Mouse (Mus musculus) kidney, postnatal 0 days (tissue): Measurements from ENCODE around the gene Gm5105. TPM values are rescaled to one million over a fixed set of nuclear protein-coding genes. Genes with fewer than 3 reads are reported as not detected.

ENCODE experiments used
- ATAC-seq: fragments of 200-750 bp; cut with Nextera tagmentation; replicated peaks from 2 replicates; pipeline ENCODE4 v1.8.0; 2017; ENCODE audit warnings: low read depth, moderate number of reproducible peaks, moderate TSS enrichment, moderate library complexity; ENCODE audit not compliant: low FRiP score
- DNase-seq: peaks from one replicate; pipeline ENCODE4 v3.0.0-alpha.2; 2016; ENCODE audit warnings: low spot score
- H3K27ac ChIP-seq: fragments of 300-500 bp; sonication (generic); 2 replicates; pipeline ENCODE4 v1.5.1; 2014; ENCODE audit warnings: mild to moderate bottlenecking
- H3K27me3 ChIP-seq: fragments of 300-500 bp; sonication (generic); 2 replicates; pipeline ENCODE4 v1.6.1; 2014; ENCODE audit warnings: low read length, mixed read lengths; ENCODE audit not compliant: insufficient read depth
- H3K36me3 ChIP-seq: fragments of 300-500 bp; sonication (generic); 2 replicates; pipeline ENCODE4 v1.6.1; 2014; ENCODE audit warnings: low read length, mixed read lengths; ENCODE audit not compliant: insufficient read depth
- H3K4me1 ChIP-seq: fragments of 300-500 bp; sonication (generic); replicated peaks from 2 replicates; pipeline ENCODE4 v1.6.1; 2014; ENCODE audit warnings: antibody characterized with exemption, low read length, mixed read lengths; ENCODE audit not compliant: insufficient read depth
- H3K4me2 ChIP-seq: fragments of 300-500 bp; sonication (generic); 2 replicates; pipeline ENCODE4 v1.6.1; 2014; ENCODE audit warnings: mild to moderate bottlenecking, low read length, moderate library complexity, mixed read lengths
- H3K4me3 ChIP-seq: fragments of 300-500 bp; sonication (generic); replicated peaks from 2 replicates; pipeline ENCODE4 v1.5.1; 2014; ENCODE audit warnings: low read depth, low read length
- H3K9ac ChIP-seq: fragments of 300-500 bp; sonication (generic); 2 replicates; pipeline ENCODE4 v1.6.1; 2014; ENCODE audit warnings: low read depth, low read length
- H3K9me3 ChIP-seq: fragments of 300-500 bp; sonication (generic); replicated peaks from 2 replicates; pipeline ENCODE4 v1.6.1; 2016; ENCODE audit warnings: low read length, inconsistent platforms, mixed read lengths
- CTCF ChIP-seq: IDR thresholded peaks from 2 replicates; pipeline ENCODE4 v1.5.1; 2016; ENCODE audit warnings: antibody characterized with exemption, low read depth, mild to moderate bottlenecking, moderate library complexity
- WGBS: fragments of 180-500 bp; shearing (Covaris S2); extraction: QIAGEN DNeasy Blood & Tissue Kit; methylation state at CpG from one replicate; pipeline ENCODE4 v1.1.7; 2014; 5-methylcytosine and 5-hydroxymethylcytosine counted together
- polyA plus RNA-seq: library from polyadenylated mRNA; unstranded; fragments of >200 nt; fragmentation: Nextera tagmentation; extraction: Ambion mirVana; gene quantifications from 2 replicates; pipeline ENCODE4 v1.2.1, GENCODE M21; 2015

The Gm5105 gene
- polyA plus RNA-seq, 1 experiment from 2014 or later: 0.08 TPM

DNA sequence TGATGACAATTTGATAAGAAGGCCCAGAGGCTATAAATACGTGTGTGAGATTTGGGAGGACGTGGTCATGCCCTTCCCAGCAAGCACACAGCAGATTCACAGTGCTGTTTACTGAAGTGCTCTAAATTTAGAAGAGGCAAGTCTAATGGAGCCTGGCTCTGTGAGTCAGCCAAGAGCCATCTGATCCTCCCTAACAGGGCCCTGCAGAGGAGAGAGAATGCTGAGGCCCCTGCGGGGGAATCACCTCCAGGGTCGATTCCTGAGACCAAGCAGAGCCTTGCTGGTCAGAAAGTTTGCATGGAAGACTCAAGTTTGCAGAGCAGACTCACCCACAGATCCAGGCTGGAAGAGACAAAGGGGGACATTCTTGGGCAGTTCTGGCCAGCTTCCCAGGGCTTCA is 13.2 kb downstream of the Gm5105 start:
- 11% methylated on average over 4 of the region's 4 CpGs for WGBS
- H3K9ac ChIP-seq: no peak overlapping the region
- H3K4me2 ChIP-seq: no peak overlapping the region
- no peak overlapping the region for H3K27ac ChIP-seq
- no peak for TF ChIP-seq CTCF
- no peaks in the 10 kb centered on the region for H3K27me3 ChIP-seq
- no peaks in the 10 kb centered on the region for H3K36me3 ChIP-seq
- no peaks in the 10 kb centered on the region for H3K9me3 ChIP-seq
- no peak overlapping the region for H3K4me3 ChIP-seq
- DNase-seq: peak; percentile 62
- H3K4me1 ChIP-seq: no peaks in the 10 kb centered on the region
- no peak for ATAC-seq

DNA sequence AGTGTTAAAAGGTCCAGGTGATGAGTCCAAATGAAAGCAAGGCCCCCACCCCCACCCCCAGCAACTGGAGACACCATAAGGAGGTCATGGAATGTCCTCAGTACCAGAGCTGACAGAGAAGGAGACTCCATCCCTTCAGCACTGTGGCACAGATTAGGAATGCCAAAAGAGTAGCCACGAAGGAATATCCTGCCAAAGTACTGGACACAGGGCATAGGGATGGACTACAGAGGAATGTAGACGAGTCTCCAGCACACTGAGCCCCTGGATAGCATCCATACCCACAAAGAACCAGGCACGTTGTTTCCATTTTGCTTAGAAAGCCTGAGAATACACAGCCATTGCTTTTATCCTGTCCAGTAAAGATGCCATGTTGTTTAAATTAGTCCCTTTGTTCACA is 15.8 kb downstream of the Gm5105 start:
- WGBS: 85% methylated on average over 3 of the region's 3 CpGs
- DNase-seq: no peak
- H3K9ac ChIP-seq: no peak overlapping the region
- H3K27me3 ChIP-seq: no peaks in the 10 kb centered on the region
- H3K36me3 ChIP-seq: no peaks in the 10 kb centered on the region
- no peak for ATAC-seq
- no peak overlapping the region for H3K4me2 ChIP-seq
- no peak overlapping the region for H3K27ac ChIP-seq
- no peak for TF ChIP-seq CTCF
- no peak overlapping the region for H3K4me3 ChIP-seq
- no peaks in the 10 kb centered on the region for H3K4me1 ChIP-seq
- H3K9me3 ChIP-seq: no peaks in the 10 kb centered on the region

DNA sequence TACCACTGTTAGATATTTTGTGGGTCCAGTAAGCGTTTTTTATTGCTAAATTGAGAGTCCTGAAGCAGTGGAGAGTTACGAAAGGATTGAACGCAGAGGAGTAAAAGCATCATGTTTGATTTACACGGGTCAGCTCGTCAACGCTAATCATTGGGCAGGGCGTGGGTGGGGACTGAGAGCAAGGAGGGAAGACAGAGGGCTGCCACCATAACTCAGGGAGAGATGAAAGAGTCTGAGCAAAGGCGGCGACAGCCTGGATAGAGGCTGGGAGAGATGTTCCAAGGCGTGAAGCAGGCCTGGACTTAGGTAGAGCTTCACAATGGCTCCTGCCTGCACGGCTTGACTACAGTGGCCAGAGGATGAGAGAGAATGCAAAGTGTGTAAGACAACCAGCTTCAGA is 16.4 kb downstream of the Gm5105 start:
- no peaks in the 10 kb centered on the region for H3K9me3 ChIP-seq
- no peaks in the 10 kb centered on the region for H3K27me3 ChIP-seq
- H3K36me3 ChIP-seq: no peaks in the 10 kb centered on the region
- H3K27ac ChIP-seq: no peak overlapping the region
- no peaks in the 10 kb centered on the region for H3K4me1 ChIP-seq
- ATAC-seq: peak; percentile 54; the same call in 1 of the 2 replicates
- TF ChIP-seq CTCF: no peak
- WGBS: 27% methylated on average over 11 of the region's 11 CpGs
- no peak overlapping the region for H3K4me2 ChIP-seq
- no peak overlapping the region for H3K9ac ChIP-seq
- no peak overlapping the region for H3K4me3 ChIP-seq
- peak; percentile 73 for DNase-seq

DNA sequence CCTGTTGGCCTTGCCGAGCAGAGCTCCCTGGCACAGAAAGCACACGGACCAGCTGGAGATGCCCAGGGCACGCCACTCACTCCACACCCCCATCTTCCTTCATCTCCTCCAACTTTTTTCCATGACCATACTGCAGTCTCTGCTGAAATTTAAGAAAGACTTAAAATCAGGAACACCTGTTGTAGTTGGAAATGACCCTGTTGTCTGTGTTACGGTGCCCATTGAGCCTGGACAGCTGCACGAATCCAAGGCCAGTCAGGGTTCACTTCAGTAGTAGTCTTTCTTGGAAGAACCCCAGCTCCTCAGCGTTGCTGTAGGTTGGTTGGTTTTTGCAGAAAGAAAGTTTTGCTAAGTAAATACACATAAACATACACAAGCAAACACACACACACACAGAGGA is 17.6 kb downstream of the Gm5105 start:
- WGBS: 74% methylated on average over 6 of the region's 6 CpGs
- no peak for DNase-seq

DNA sequence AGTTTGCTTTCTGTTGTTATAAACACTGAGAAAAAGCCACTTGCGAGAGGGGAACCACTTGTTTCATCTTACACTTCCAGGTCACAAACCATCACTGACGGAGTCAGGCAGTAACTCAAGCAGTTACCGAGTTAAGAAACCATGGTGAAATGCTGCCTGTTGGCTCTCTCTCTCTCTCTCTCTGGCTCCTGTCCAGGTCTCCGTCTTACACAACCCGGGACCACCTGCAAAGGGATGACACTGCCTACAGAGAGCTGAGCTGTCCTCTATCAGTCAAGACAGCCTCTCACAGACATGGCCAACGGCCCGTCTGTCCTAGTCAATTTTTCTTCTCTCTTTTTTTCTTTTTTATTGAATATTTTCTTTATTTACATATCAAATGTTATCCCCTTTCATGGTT is 23.9 kb downstream of the Gm5105 start:
- Histone ChIP-seq H3K4me2 (no peak overlapping the region), H3K9ac (no peak overlapping the region), H3K9me3 (no peaks in the 10 kb centered on the region), H3K4me1 (0 out of 2 replicates have a peak, but pooled peaks cover 2% of the 10 kb centered on the region), H3K36me3 (no peaks in the 10 kb centered on the region), H3K27ac (no peak overlapping the region), H3K4me3 (no peak overlapping the region), H3K27me3 (no peaks in the 10 kb centered on the region)
- ATAC-seq: no peak; the same call in 1 of the 2 replicates
- WGBS: 48% methylated on average over 7 of the region's 7 CpGs
- TF ChIP-seq CTCF: no peak
- DNase-seq: no peak

More for the DNA sequence above, 17.6 kb downstream of the Gm5105 start:
- Histone ChIP-seq H3K27me3 (no peaks in the 10 kb centered on the region), H3K4me3 (no peak overlapping the region), H3K27ac (no peak overlapping the region), H3K36me3 (no peaks in the 10 kb centered on the region), H3K4me1 (no peaks in the 10 kb centered on the region), H3K9ac (no peak overlapping the region), H3K9me3 (no peaks in the 10 kb centered on the region), H3K4me2 (no peak overlapping the region)
- TF ChIP-seq CTCF: no peak
- no peak for ATAC-seq

DNA sequence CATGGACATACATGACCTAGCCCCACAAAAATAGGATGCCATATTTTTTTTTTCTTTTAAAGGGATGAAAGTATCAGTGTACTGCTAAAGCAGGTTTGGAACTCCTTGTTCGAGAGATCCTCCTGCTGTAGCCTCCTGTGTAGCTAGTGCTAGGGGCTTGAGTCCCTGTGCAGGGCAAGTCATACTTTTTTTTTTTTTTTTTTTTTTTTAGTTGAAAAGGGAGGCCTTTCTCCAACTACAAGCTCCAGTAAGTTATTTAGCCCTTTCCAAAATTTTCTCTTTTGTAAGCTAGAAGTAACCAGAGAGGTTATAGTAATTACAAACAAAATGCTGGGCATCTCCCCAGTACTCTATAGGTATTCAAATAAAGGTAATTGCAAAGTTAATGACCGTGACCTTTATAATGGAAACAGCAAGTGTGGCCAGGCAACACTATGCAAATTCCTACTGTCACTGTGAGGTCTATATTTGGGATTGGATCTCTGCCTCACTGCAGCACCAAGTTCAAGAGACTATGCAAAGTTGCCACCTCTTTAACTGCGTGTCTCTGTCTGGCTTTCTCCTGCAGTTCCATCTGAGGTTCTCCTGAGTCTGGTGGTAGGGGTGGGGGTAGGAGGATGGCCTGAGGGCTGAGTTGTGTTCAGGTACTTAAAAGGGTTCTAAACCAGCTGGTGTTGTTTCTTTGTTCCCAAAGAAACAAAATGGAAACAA is 25.4 kb downstream of the Gm5105 start:
- 0 out of 2 replicates have a peak, but pooled peaks cover 2% of the 10 kb centered on the region for H3K4me1 ChIP-seq
- H3K4me3 ChIP-seq: no peak overlapping the region
- H3K9me3 ChIP-seq: no peaks in the 10 kb centered on the region
- no peak overlapping the region for H3K27ac ChIP-seq
- no peak for ATAC-seq
- no peaks in the 10 kb centered on the region for H3K36me3 ChIP-seq
- 55% methylated on average over 3 of the region's 3 CpGs for WGBS
- H3K9ac ChIP-seq: no peak overlapping the region
- TF ChIP-seq CTCF: no peak
- no peak for DNase-seq
- H3K27me3 ChIP-seq: no peaks in the 10 kb centered on the region
- H3K4me2 ChIP-seq: no peak overlapping the region
